Mouse (Mus musculus) liver, postnatal 0 days (tissue): ENCODE data around the gene Adss.
"Not testable (repeated sequence)": the region's sequence is repeated elsewhere in the genome, so short reads cannot be mapped to it uniquely, and the experiment has no call there.

Experiments
- CTCF ChIP-seq: sonication (generic); IDR thresholded peaks from 2 replicates; pipeline ENCODE4 v1.5.1; 2016; ENCODE audit warnings: antibody characterized with exemption, low read depth
- EP300 ChIP-seq: IDR thresholded peaks from 2 replicates; pipeline ENCODE4 v1.6.1; 2016; ENCODE audit warnings: antibody characterized with exemption, low read depth, mild to moderate bottlenecking

DNA sequence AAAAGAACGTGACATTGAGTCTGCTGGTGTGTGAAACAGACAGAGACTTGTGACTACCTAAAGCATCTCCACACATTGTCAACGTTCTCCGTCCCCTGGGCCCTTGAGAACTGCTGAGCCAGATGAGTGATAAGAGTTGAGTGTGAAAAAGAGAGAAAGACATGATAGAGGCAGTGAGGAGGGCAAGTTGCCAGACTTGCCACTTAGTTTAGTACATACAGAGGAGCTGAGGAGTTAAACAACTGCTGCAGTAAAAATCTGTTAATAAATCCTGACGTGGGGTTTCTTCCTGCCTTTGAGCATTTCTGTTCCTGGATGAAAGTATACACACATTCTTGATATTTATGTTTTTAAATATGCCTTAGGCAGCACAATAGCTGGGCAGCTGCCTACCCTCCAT is 31.5 kb upstream of the Adss start:
- not testable (repeated sequence) for TF ChIP-seq CTCF, EP300
